Mouse (Mus musculus) embryonic fibroblast, embryonic 13.5 days (primary cell): ENCODE measurements around the gene Hcfc2. TPM values are rescaled to one million over a fixed set of nuclear protein-coding genes. Genes with fewer than 3 reads are reported as not detected.

Source experiments
- H3K27ac ChIP-seq: 2 replicates; pipeline ENCODE4 v1.5.1; 2012; ENCODE audit warnings: low read length, control low read depth, inconsistent platforms; ENCODE audit not compliant: insufficient read depth
- H3K4me1 ChIP-seq: 2 replicates; pipeline ENCODE4 v1.6.1; 2011; ENCODE audit warnings: low read length; ENCODE audit not compliant: control insufficient read depth, insufficient read depth
- H3K4me3 ChIP-seq: 2 replicates; pipeline ENCODE4 v1.5.1; 2011; ENCODE audit warnings: mild to moderate bottlenecking, control low read depth, low read length; ENCODE audit not compliant: insufficient read depth
- CTCF ChIP-seq: IDR thresholded peaks from 2 replicates; pipeline ENCODE4 v1.5.1; 2011; ENCODE audit warnings: mild to moderate bottlenecking, control low read depth, low read length, moderate library complexity, borderline replicate concordance; ENCODE audit not compliant: insufficient read depth
- POLR2A ChIP-seq: IDR thresholded peaks from 2 replicates; pipeline ENCODE4 v1.6.1; 2011; ENCODE audit warnings: low read depth, mild to moderate bottlenecking, control low read depth, low read length, moderate library complexity
- polyA plus RNA-seq: library from polyadenylated mRNA; stranded (reverse); fragments of >200 nt; gene quantifications from 2 replicates; pipeline ENCODE4 v1.2.4, GENCODE M21; 2011; ENCODE audit warnings: low read depth; ENCODE audit not compliant: missing spikeins, insufficient read length

The Hcfc2 gene
- polyA plus RNA-seq, 1 experiment, result 49.3 TPM

DNA sequence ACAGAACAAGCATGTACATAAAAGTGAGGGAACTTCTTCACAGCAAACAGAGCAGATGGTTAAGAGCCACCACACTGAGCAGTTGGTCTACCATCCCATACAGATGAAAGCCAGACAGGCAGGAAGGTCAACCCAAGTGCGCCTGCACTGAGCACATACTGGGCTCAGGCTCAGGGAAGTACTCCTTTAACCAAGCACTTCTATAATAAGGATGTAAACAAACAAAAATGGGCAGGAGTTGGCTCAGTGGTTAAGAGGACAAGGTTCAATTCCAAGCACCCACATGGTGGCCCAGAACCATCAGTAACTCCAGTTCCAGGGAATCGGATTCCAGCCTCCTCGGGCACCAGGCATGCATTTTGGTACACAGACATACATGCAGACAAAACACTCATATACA lies 57.0 kb downstream of the Hcfc2 start:
- Histone ChIP-seq H3K27ac (no peak overlapping the region), H3K4me3 (no peak overlapping the region), H3K4me1 (no peaks in the 10 kb centered on the region)
- no peak for TF ChIP-seq POLR2A
- TF ChIP-seq CTCF, result no peak

DNA sequence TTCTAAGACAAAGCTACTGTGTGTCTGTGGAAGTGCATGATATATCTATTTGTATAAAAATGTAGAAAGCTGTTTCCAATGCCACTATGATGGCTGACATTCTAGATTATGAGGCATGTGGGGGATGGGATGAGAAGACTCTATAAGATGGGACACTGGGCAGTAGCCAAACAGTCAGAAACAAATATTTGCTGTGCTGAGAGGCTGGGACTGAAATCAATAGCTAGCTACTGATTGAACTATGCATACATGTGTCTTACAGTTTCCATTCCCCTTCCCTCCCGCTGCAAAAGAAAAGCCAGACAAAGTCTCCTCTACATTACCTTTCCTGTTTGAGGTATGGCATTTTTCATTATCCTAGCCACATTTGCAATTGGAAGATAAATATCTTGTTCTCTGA lies 58.7 kb downstream of the Hcfc2 start:
- no peak overlapping the region for H3K4me3 ChIP-seq
- H3K27ac ChIP-seq, result no peak overlapping the region
- H3K4me1 ChIP-seq, result no peaks in the 10 kb centered on the region
- TF ChIP-seq POLR2A, result no peak
- no peak for TF ChIP-seq CTCF

DNA sequence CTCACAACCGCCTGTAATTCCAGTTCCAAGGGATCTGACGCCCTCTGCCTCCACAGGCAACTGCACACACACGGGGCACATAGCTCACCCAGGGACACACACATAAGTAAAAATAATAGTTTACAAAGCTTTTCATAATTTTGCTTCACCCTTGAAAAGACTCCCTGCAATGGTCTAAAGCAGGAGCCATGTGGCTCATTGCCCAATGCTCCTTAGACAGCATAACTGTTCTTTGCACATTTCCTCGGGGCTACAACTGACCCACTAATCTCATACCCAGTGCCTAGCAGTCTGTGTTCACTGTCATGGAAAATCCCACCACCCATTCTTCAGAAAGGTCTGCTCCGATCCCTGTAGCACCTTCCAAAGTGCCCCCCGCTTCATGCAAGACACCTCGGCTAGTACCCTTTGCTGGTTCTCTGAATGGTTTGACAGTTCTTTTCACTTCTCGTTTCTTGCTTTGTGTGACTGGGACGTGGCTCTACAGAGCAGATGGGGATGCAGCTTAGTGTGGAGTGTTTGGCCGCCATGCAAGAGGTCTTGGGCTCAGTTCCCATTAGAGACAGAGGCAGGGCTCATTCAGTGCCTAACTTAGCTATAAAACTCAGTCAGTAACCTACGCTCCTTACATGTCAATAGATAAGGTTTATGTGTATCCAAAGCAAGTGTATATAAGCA lies 59.4 kb downstream of the Hcfc2 start:
- TF ChIP-seq CTCF (no peak), POLR2A (no peak)
- H3K4me3 ChIP-seq, result no peak overlapping the region
- no peak overlapping the region for H3K27ac ChIP-seq
- H3K4me1 ChIP-seq, result no peaks in the 10 kb centered on the region

DNA sequence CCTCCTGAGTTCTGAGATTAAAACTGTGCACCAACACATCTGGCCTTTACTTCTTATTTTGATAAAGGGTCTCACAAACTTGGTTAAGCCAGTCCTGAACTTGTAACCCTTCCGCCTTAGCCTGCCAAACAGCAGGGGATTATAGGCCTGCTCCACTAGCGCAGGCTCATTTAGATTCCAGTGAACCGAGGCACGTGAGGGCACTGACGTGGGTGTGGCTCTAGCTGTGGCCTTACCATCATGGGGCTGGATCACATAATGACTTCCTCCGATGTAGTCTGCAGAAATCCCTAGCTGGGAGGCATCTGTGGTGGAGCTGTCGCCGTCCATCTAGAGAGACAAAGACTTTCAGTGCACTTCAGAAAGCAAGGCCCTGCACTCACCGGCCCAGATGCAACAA lies 60.5 kb downstream of the Hcfc2 start:
- Histone ChIP-seq H3K4me3 (no peak overlapping the region), H3K27ac (no peak overlapping the region), H3K4me1 (peaks cover 6% of the 10 kb centered on the region)
- TF ChIP-seq POLR2A, result no peak
- no peak for TF ChIP-seq CTCF

DNA sequence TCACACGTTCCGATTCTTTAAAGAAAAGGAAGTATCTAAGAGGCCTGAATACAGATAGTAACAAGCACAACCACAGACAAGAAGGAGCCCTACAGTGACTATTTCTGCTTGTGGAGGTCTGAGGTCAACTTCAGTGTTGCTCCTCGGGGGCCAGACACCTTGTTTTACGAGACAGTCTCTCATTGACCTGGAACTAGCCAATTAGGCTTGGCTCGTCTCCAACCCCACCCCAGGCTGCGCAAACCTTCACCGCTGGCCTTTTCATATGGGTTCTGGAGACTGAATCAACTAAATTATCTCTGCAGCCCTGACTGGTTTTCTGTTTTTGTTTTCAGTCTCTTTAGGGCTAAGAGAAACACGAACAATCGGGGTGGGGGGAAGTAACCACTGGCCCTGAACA lies 61.4 kb downstream of the Hcfc2 start:
- TF ChIP-seq CTCF (no peak), POLR2A (no peak)
- Histone ChIP-seq H3K27ac (no peak overlapping the region), H3K4me1 (peaks cover 7% of the 10 kb centered on the region), H3K4me3 (no peak overlapping the region)

DNA sequence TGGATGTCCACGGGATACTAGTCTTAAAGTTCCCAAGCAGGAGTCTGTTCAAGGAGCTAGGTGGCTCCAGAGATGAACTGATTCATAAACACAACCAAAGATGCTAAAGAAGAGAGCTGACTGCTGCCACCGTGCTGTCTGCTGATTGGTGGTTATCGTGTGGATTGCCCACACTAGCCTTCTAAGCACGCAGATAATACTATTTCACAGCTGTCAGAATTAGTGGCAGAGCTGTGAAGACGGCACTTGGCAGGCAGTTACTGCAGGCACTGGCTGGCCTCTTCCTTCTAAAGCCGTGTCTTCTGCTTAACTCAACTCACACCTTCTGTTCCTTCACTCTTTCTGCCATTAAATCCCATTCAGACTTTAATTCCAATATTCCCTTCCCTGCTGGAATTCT lies 62.4 kb downstream of the Hcfc2 start:
- peaks cover 7% of the 10 kb centered on the region for H3K4me1 ChIP-seq
- H3K27ac ChIP-seq, result no peak overlapping the region
- H3K4me3 ChIP-seq, result no peak overlapping the region
- TF ChIP-seq CTCF (no peak), POLR2A (no peak)

DNA sequence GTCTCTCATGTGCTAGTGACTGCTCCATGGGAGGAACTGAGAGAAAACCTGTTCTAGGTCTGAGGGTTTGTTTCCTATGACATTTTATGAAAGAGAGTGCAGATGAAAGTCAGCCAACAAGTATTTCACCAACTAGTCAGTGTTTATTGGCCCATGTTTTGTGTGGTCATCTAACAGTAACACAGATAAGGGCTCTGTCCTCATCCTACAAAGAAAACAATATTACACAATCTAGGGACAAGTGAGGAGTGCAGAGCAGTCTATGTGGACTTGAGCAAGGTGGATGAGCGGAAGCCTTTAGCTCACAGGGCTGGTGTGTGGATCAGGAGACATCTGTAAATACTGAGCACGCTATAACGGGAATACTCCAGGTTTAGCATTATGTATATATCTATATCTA lies 62.9 kb downstream of the Hcfc2 start:
- Histone ChIP-seq H3K4me3 (no peak overlapping the region), H3K27ac (no peak overlapping the region), H3K4me1 (peaks cover 7% of the 10 kb centered on the region)
- TF ChIP-seq POLR2A (no peak), CTCF (no peak)

DNA sequence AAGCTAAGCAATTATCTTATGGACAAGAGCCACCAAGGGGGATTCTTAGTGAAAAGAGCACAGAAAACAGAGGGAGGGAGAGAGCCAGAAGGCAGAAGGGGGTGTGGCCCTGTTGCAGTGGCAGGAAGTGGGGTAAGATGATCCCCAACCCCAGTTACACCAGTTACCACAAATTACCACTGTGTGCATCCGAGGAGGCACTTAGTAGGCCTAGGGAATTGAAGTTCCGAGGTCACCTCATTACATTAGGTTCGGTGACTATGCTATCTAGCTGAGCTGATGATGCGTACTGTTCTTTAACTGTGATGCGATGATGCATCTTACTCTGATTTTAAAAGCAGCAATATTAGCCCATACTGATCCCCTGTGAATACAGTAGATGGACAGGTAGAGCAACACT lies 63.7 kb downstream of the Hcfc2 start:
- TF ChIP-seq CTCF (no peak), POLR2A (no peak)
- Histone ChIP-seq H3K4me1 (peaks cover 7% of the 10 kb centered on the region), H3K4me3 (no peak overlapping the region), H3K27ac (no peak overlapping the region)

DNA sequence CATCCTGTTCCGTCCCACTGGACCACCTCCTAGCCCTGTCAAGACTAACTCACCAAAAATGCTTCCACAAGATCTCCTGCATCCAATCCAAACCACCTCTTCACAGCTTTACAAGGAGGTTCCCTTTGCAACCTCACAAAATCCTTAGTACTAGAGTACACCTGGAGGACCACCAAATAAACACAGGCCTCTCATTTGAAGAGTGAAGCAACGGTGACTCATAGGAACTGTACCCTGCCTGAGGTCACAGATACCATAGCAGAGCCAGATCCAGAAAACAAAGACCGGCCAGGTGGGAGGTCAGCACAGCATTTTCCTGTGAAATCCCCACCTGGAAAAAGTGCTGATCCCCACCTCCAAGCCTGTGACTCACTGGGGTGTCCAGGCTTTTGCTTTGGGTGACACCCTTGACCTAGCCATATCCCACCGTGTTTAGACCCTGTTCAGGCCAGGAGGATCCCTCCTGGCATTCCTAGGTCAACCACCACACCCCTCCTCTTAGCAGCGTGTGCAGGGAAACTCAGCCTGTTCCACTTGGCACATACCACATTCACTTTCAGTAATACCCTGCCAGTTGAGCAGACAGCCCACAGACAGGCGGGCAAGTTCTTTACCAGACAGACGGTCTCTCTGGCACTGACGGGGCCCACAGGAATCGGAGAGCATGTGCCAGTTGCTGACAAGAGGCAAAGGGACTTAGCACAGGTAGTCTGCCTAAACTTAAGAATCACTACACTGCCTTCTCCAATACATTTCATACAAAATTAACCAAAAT lies 65.3 kb downstream of the Hcfc2 start:
- Histone ChIP-seq H3K27ac (no peak overlapping the region), H3K4me3 (no peak overlapping the region), H3K4me1 (peaks cover 7% of the 10 kb centered on the region)
- TF ChIP-seq CTCF, result no peak
- no peak for TF ChIP-seq POLR2A
